In genomic region chr2:45184149-45184548, GRCm38 (mm10) we compare ENCODE assay signal across 11 mouse cellular contexts.
DNase-seq lines count a peak whose midpoint lies in the region; ATAC-seq and TF ChIP-seq lines count a peak whose summit lies in the region.
"Had no signal": no experiment of that assay in that cellular context is flagged by ENCODE, and none has a peak within 500 bp of the region (broad histone marks: within the 10 kb centered on the region; RNA-seq: fewer than 3 reads in every experiment).

No protein-coding gene starts in this region.

- H3K27me3 ChIP-seq in liver, embryonic 15.5 days: no peaks in the 10 kb centered on the region
- H3K27me3 ChIP-seq: hindbrain, embryonic 15.5 days had no signal

- no peak overlapping the region for H3K9ac ChIP-seq in liver, embryonic 15.5 days
- H3K9ac ChIP-seq: hindbrain, embryonic 15.5 days had no signal

- H3K4me1 ChIP-seq in brown adipose tissue, adult 24 weeks (ENCODE audit: control insufficient read depth, insufficient read depth, insufficient read length, low read length): peaks cover 6% of the 10 kb centered on the region; the same call in 1 of the 2 replicates
- H3K4me1 ChIP-seq in liver, embryonic 15.5 days (replicated peaks): peaks cover 29% of the 10 kb centered on the region

- no peak for DNase-seq in layer of hippocampus, adult 2 months (ENCODE audit: low spot score in 2 of 2)
- DNase-seq in layer of hippocampus, postnatal 14 days (ENCODE audit: low spot score in 2 of 2): no peak
- DNase-seq in embryo, embryonic 11 days: peak; percentile 43
- no peak for DNase-seq in spleen, postnatal 4 days (ENCODE audit: low spot score in 2 of 2)
- DNase-seq in kidney, adult 9 months: no peak
- DNase-seq: kidney, postnatal 14 days; right cerebral cortex, adult 18-20 months had no signal

- H3K27ac ChIP-seq in layer of hippocampus, adult 2 months: peak overlapping the region; percentile 81
- peak overlapping the region; percentile 39; the same call in 1 of the 2 replicates for H3K27ac ChIP-seq in brown adipose tissue, adult 24 weeks (replicated peaks; ENCODE audit: low read depth, low read length)
- no peak overlapping the region for H3K27ac ChIP-seq in liver, embryonic 15.5 days (replicated peaks)
- H3K27ac ChIP-seq: hindbrain, embryonic 15.5 days had no signal

- no peak overlapping the region for H3K4me3 ChIP-seq in layer of hippocampus, adult 2 months
- H3K4me3 ChIP-seq in brown adipose tissue, adult 24 weeks (ENCODE audit: insufficient read depth, low read depth, low read length): no peak overlapping the region
- H3K4me3 ChIP-seq in liver, embryonic 15.5 days (replicated peaks): no peak overlapping the region
- H3K4me3 ChIP-seq: left cerebral cortex, adult 2 months had no signal

- peak; percentile 86 for ATAC-seq in liver, embryonic 15.5 days (ENCODE audit: insufficient read depth)

- peak overlapping the region; percentile 60 for H3K4me2 ChIP-seq in liver, embryonic 15.5 days

- TF ChIP-seq CTCF in layer of hippocampus, adult 2 months (conservative IDR thresholded peaks at IDR 0.05): no peak

- 22% methylated on average over 6 of the region's 6 CpGs for WGBS in liver, embryonic 15.5 days (ENCODE audit: insufficient replicate concordance)

- no peaks in the 10 kb centered on the region for H3K9me3 ChIP-seq in liver, embryonic 15.5 days (replicated peaks)
- H3K9me3 ChIP-seq: hindbrain, embryonic 15.5 days had no signal

- no peaks in the 10 kb centered on the region for H3K36me3 ChIP-seq in liver, embryonic 15.5 days (replicated peaks)
- H3K36me3 ChIP-seq: hindbrain, embryonic 15.5 days had no signal
